Mouse (Mus musculus) WW6 (cell line): ENCODE results near the gene Nol10.
A peak's percentile ranks its signal among the peaks of the same experiment; 100 is the strongest.

Experiments used
- DNase-seq: peaks from one replicate; pipeline ENCODE4 v3.0.0-alpha.2; 2013; ENCODE audit warnings: low read depth, low spot score

Gene Nol10

GRCm38 (mm10) chr12:17360650-17361049 is 12.4 kb downstream of the Nol10 start:
- no peak for DNase-seq

- no peak for DNase-seq
Measured at GRCm38 (mm10) chr12:17362316-17362715, 14.1 kb downstream of the Nol10 start.

GRCm38 (mm10) chr12:17366981-17367380 is 18.7 kb downstream of the Nol10 start:
- DNase-seq, result peak; percentile 26

- no peak for DNase-seq
Measured at GRCm38 (mm10) chr12:17369111-17369510, 20.9 kb downstream of the Nol10 start.

- no peak for DNase-seq
Measured at GRCm38 (mm10) chr12:17369551-17370325, 21.5 kb downstream of the Nol10 start.

GRCm38 (mm10) chr12:17371589-17372235 is 23.5 kb downstream of the Nol10 start:
- peak; percentile 33 for DNase-seq

- no peak for DNase-seq
Measured at GRCm38 (mm10) chr12:17372696-17373095, 24.4 kb downstream of the Nol10 start.

GRCm38 (mm10) chr12:17373470-17373975 is 25.3 kb downstream of the Nol10 start:
- no peak for DNase-seq

GRCm38 (mm10) chr12:17375243-17375642 is 27.0 kb downstream of the Nol10 start:
- no peak for DNase-seq

GRCm38 (mm10) chr12:17376521-17376920 is 28.3 kb downstream of the Nol10 start:
- no peak for DNase-seq

GRCm38 (mm10) chr12:17380991-17381390 is 32.7 kb downstream of the Nol10 start:
- no peak for DNase-seq

GRCm38 (mm10) chr12:17382759-17383158 is 34.5 kb downstream of the Nol10 start:
- DNase-seq, result no peak

- DNase-seq, result no peak
Measured at GRCm38 (mm10) chr12:17386896-17387295, 38.6 kb downstream of the Nol10 start.

- no peak for DNase-seq
Measured at GRCm38 (mm10) chr12:17387332-17388135, 39.3 kb downstream of the Nol10 start.

- no peak for DNase-seq
Measured at GRCm38 (mm10) chr12:17388136-17388437, 39.8 kb downstream of the Nol10 start.

GRCm38 (mm10) chr12:17390036-17390435 is 41.8 kb downstream of the Nol10 start:
- no peak for DNase-seq

GRCm38 (mm10) chr12:17390510-17390909 is 42.3 kb downstream of the Nol10 start:
- no peak for DNase-seq

- no peak for DNase-seq
Measured at GRCm38 (mm10) chr12:17393148-17393547, 44.9 kb downstream of the Nol10 start.

- no peak for DNase-seq
Measured at GRCm38 (mm10) chr12:17397150-17397549, 48.9 kb downstream of the Nol10 start.

GRCm38 (mm10) chr12:17401419-17401818 is 53.2 kb downstream of the Nol10 start:
- no peak for DNase-seq

GRCm38 (mm10) chr12:17402116-17402515 is 53.9 kb downstream of the Nol10 start:
- DNase-seq, result no peak

GRCm38 (mm10) chr12:17403998-17404397 is 55.7 kb downstream of the Nol10 start:
- DNase-seq, result no peak
